Mouse (Mus musculus) T-helper 2 cell (primary cell): ENCODE results near the gene Btnl6.
"Not testable (repeated sequence)": the region's sequence is repeated elsewhere in the genome, so short reads cannot be mapped to it uniquely, and the experiment has no call there.

Experiments
- in situ Hi-C: fragments of 300-600 bp; cut with MboI, MseI; formaldehyde crosslinking; loops from one replicate; pipeline ENCODE4 v1.15.1; 2025; ENCODE audit warnings: high pct_unique_total_duplicates

The Btnl6 gene

DNA sequence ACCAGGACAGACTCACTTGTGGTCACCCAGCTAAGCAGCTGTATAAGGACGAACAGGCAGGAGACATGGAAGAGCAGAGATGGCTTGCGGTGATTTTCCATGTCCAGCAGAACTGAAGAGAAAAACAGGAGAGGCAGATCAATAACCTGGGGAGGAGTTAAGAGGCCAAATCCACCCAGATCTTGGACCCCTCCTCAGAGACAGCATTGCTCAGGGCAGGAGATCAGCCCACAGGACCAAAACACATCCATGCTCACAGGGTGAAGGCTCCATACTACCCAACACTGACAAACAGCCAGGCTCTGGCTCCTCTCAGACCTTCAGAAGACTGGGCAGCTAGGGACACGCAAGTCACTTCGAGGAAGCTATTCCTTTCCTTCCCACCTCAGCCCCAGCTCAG lies at the start of gene Btnl6:
Gene Btnl6 (minus strand): TSS at position 101 of the 400 bp plus-strand sequence.
- in situ Hi-C loops = no loop called here

DNA sequence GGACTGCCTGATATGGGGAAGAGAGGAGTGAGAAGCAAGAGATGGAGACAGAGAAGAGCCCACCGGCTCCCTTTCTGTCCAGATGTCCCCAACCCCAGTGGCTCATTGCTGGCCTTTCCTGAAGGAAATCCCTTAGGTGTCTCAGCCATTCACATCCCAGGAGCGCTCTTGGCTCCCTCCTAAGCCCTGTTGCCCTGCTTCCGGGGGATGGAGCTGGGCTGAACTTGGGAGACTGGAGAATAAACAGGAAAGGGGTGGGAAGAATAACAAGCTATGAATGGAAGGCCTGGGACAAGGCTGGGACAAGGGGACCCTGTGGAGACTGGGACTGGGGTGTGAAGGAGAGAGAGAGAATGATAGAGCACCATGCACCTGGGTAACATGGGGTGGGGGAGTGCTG lies 47.6 kb upstream of the Btnl6 start:
- in situ Hi-C loops = loop anchor here (5.0 kb wide), 1 partner anchor 122 kb away; no protein-coding TSS in a partner anchor

GRCm38 (mm10) chr17:34564003-34564421 lies 46.9 kb upstream of the Btnl6 start, which contains the start of gene Notch4:
TSS of gene Notch4 (plus strand) at chr17:34564268.
- in situ Hi-C loops = no loop called here

DNA sequence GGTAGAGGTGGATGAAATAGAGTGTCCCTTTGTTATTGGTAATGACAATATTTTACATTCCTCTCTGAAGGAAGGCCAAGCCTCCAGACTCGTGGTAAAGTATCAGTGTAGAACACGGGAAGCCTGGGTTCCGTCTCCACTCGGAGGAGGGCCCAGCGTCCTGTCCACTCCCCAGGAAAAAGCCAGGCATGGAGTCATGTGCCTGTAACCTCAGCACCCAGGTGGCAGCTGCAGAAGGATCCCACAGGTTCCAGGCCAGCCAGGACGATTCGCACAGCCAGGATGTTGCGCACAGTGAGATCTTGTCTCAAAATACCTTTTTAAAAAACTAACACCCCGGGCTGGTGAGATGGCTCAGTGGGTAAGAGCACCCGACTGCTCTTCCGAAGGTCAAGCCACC lies 46.2 kb upstream of the Btnl6 start:
- in situ Hi-C loops = no loop called here

DNA sequence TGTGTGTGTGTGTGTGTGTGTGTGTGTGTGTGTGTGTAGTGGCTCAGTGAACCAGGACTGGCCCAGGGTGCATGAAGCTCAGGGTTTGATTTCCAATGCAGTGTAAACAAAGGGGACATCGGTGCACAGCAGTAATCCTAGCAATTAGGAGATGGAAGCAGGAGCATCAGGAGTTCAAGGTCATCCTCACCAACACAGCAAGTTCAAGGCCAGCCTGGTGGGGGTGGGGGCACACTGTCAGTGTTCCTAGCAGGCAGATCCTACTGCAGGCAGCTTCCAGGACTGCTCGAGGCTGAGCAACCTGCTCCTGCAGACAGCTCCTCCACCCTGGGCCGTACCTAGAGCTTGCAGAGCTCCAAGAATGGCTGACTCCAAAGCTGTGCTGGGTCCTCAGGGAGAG lies 45.4 kb upstream of the Btnl6 start:
- in situ Hi-C loops = no loop called here

GRCm38 (mm10) chr17:34561200-34561599 lies 44.0 kb upstream of the Btnl6 start:
- in situ Hi-C loops = no loop called here

DNA sequence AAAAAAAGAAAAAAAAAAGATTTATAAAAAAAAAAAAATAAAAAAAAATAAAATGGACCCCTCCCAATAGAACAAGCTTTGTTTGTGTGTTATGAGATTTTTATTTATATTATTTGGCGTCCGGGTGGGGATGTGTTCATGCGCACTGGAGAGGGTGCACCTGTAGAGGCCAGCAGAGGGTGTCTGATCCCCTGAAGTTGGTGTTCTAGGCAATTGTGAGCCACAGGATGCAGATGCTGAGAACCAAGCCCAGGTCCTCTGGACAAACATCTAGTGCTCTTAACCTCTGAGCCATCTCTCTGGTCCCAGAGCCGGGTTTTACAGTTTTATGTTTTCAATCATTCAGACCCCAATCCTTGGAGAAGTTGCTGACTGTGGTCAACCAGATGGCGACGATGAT lies 43.3 kb upstream of the Btnl6 start:
- in situ Hi-C loops = no loop called here

DNA sequence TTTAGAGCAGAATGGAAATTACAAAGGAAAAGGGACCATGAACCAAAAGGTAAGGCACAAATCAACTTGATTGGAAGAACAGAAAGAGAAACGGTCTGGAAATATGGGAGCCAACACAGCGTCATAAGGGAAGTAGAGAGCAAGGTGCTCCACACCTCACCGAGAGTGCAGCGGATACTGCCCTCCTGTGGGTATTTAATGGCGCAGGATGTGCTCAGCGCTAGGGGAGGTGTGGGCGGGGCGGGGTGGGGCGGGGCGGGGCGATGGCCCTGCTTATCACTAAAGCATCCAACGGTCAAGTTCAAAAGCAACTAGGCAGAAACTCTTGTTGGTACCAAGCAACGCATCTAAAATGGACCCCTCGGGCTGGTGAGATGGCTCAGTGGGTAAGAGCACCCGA lies 42.7 kb upstream of the Btnl6 start:
- in situ Hi-C loops = no loop called here

GRCm38 (mm10) chr17:34559116-34559515 lies 42.0 kb upstream of the Btnl6 start:
- in situ Hi-C loops = no loop called here

- in situ Hi-C loops = no loop called here
These were observed 40.3 kb upstream of the Btnl6 start for GRCm38 (mm10) chr17:34557411-34557810.

GRCm38 (mm10) chr17:34556406-34556805 lies 39.3 kb upstream of the Btnl6 start:
- in situ Hi-C loops = no loop called here

- in situ Hi-C loops = no loop called here
These were observed 38.3 kb upstream of the Btnl6 start for GRCm38 (mm10) chr17:34555483-34555882.

- in situ Hi-C loops = no loop called here
These were observed 32.7 kb upstream of the Btnl6 start for GRCm38 (mm10) chr17:34549843-34550242.

- in situ Hi-C loops = no loop called here
These were observed 32.0 kb upstream of the Btnl6 start for GRCm38 (mm10) chr17:34549156-34549555.

GRCm38 (mm10) chr17:34547601-34548000 lies 30.4 kb upstream of the Btnl6 start:
- in situ Hi-C loops = no loop called here

DNA sequence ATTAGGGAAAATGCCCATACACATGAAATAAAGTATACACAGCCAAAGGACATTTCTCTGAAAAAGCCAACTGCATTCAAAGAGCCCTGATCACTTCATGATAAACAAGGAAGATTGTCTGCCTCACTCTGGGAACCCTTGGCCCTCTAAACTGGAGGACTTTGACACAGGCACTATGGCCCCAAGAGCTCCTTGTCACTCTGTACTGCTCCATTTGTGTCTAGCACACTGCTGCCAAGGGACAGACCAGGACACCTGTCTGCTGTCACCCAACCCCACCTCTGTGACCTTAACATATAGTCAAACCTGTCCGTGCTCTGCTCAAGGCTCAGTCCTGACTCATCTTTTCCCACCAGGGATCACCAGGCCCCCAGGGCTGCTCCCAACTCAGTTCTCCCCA lies 29.6 kb upstream of the Btnl6 start:
- in situ Hi-C loops = no loop called here

GRCm38 (mm10) chr17:34543567-34543966 lies 26.4 kb upstream of the Btnl6 start:
- in situ Hi-C loops = not testable (repeated sequence)

GRCm38 (mm10) chr17:34532671-34533070 lies 15.5 kb upstream of the Btnl6 start:
- in situ Hi-C loops = no loop called here

DNA sequence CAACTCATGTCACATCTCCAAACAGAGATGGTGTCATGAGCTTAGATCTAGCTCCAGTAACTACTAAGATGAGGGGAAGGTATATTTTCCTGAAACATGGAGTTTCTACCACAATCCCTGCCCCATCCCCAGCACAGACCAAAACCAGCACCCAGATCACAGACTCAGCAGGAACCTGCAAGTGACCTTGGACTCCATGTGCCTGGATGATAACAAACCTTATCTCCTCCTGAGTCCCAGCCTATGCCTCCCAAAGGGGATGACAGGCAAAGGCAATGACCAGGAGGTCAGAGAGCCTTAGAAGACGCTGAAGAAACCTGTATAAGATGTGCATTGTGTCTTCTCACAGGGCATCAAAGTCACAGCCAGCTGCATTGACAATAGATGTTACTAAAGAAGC lies 1.8 kb upstream of the Btnl6 start:
- in situ Hi-C loops = no loop called here

- in situ Hi-C loops = not testable (repeated sequence)
These were observed 1.4 kb upstream of the Btnl6 start for GRCm38 (mm10) chr17:34518571-34518970.

DNA sequence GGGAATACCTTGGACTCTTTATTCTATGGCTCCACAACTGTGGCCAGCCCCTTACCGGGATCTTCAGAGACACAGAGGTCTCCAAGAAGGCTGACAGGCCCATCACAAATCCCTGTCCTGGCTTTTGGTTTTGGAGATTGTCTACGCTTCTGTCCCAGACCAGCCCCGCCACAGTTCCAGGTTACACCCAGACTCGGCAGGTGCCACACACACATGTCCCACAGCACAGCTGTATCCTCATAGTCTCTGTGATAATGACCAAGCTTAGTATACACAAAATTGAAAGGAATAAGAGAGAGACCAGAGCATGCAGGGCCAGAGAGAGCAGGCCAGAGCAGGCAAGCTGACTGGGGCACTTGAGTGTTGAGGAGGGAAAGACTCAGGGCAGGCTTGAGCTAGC lies 643 bp upstream of the Btnl6 start:
- in situ Hi-C loops = no loop called here

DNA sequence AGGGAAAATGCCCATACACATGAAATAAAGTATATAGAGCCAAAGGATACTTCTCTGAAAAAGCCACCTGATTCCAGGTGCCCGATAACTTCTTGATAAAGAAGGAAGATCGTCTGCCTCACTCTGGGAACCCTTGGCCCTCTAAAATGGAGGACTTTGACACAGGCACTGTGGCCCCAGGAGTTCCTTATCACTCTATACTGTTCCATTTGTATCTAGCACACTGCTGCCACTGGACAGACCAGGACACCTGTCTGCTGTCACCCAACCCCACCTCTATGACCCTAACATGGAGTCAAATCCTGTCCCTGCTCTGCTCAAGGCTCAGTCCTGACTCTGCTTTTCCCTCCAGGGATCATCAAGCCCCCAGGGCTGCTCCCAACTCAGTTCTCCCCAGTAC lies 638 bp downstream of the Btnl6 start:
- in situ Hi-C loops = no loop called here

DNA sequence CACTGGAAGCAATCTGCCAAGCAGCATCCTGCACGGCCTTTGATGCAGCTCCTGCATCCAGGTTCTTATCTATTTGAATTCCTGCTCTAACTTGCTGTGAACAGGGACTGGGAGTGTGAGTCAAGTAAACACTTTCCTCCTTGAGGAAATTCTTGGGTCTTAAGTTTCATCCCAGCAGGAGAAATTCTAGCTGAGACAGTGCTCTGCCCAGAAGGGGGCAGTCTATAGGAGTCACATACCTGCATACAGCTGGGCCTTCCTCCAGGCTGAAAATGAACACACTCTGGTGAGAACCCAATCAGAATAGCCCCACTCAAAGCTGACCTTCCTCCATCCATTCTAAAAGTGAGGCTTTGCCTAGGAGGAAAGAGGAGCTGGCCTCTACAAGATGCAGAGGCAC lies 5.4 kb downstream of the Btnl6 start:
- in situ Hi-C loops = not testable (repeated sequence)

- in situ Hi-C loops = no loop called here
These were observed 9.6 kb downstream of the Btnl6 start for GRCm38 (mm10) chr17:34507591-34507990.
